Mouse (Mus musculus) left cerebral cortex, postnatal 4 days (tissue): ENCODE measurements around the gene Ttc3. TPM values are rescaled to one million over a fixed set of nuclear protein-coding genes. Genes with fewer than 3 reads are reported as not detected.
A peak's percentile ranks its signal among the peaks of the same experiment; 100 is the strongest.
"Not testable (repeated sequence)": the region's sequence is repeated elsewhere in the genome, so short reads cannot be mapped to it uniquely, and the experiment has no call there.

Experiments
- DNase-seq: peaks from one replicate; pipeline ENCODE4 v3.0.0-alpha.2; 2022
- intact Hi-C: fragments of 180-260 bp; cut with DNase I; formaldehyde crosslinking; loops from one replicate; pipeline ENCODE4 v1.15.1; 2025
- total RNA-seq, 2 experiments: library from RNA; stranded (reverse); gene quantifications; 2 replicates each; pipeline ENCODE4 v1.2.3; 2021

Gene Ttc3
- total RNA-seq, 2 experiments from 2014 or later, result 862 to 884 TPM

GRCm38 (mm10) chr16:94484752-94485535, 114.5 kb downstream of the Ttc3 start:
- intact Hi-C loops, result no loop called here
- DNase-seq, result no peak

- intact Hi-C loops, result no loop called here
- DNase-seq, result no peak
Observed at GRCm38 (mm10) chr16:94487341-94487740, 116.9 kb downstream of the Ttc3 start.

- intact Hi-C loops, result no loop called here
- no peak for DNase-seq
Observed at GRCm38 (mm10) chr16:94489326-94489725, 118.9 kb downstream of the Ttc3 start.

DNA sequence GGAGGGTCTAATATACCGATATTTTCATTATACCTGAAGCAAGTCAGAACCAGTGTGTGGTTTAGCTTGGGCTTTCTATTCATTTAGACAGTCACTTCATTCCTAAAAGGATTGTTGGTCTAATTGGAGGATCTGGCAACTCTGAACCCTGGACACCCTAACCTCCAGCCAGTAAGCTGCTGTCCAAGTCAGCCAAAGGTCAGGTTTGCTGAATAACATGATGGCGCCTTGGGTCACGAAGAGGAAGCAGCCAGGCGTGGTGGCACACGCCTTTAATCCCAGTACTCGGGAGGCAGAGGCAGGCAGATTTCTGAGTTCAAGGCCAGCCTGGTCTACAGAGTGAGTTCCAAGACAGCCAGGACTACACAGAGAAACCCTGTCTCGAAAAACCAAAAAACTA, 126.8 kb downstream of the Ttc3 start:
- intact Hi-C loops, DNase-seq: not testable (repeated sequence)

- peak; percentile 45 for DNase-seq
- intact Hi-C loops, result no loop called here
Observed at GRCm38 (mm10) chr16:94497911-94498310, 127.5 kb downstream of the Ttc3 start.

- intact Hi-C loops, result no loop called here
Observed at GRCm38 (mm10) chr16:94504192-94504591, 133.8 kb downstream of the Ttc3 start.

GRCm38 (mm10) chr16:94507071-94507470, 136.7 kb downstream of the Ttc3 start:
- intact Hi-C loops, result no loop called here
- no peak for DNase-seq

More at GRCm38 (mm10) chr16:94504192-94504591, 133.8 kb downstream of the Ttc3 start:
- no peak for DNase-seq

GRCm38 (mm10) chr16:94508769-94509168, 138.4 kb downstream of the Ttc3 start:
- intact Hi-C loops, result no loop called here
- DNase-seq, result no peak

- intact Hi-C loops, result no loop called here
- DNase-seq, result no peak
Observed at GRCm38 (mm10) chr16:94509983-94510382, 139.6 kb downstream of the Ttc3 start.

GRCm38 (mm10) chr16:94517606-94518005, 147.2 kb downstream of the Ttc3 start:
- intact Hi-C loops, result no loop called here
- DNase-seq, result no peak

Other genes with a start within 250 kb of the Ttc3 start
- 10 to 100 TPM; 11.7 to 11.8 TPM for gene Hlcs, start 57.0 kb upstream of the Ttc3 start, total RNA-seq
- gene Ripply3, start 42.2 kb upstream of the Ttc3 start, total RNA-seq, result under 1 TPM; 0.32 to 0.60 TPM
- gene Pigp, start 1.2 kb downstream of the Ttc3 start, total RNA-seq, result 10 to 100 TPM; 53.4 to 60.9 TPM
- 10 to 100 TPM; 43.8 to 50.6 TPM for gene Vps26c, start 156.2 kb downstream of the Ttc3 start, total RNA-seq
- 100 to 1,000 TPM; 121 to 124 TPM for gene Dyrk1a, start 199.4 kb downstream of the Ttc3 start, total RNA-seq